Mouse (Mus musculus): ENCODE measurements around the gene Rxrg. TPM values are rescaled to one million over a fixed set of nuclear protein-coding genes. Genes with fewer than 3 reads are reported as not detected.

Rxrg gene
- polyA plus RNA-seq, 1 experiment = 11.7 TPM

GRCm38 (mm10) chr1:167638901-167639300, 40.7 kb downstream of the Rxrg start:
- no peak for DNase-seq (ENCODE audit: extremely low spot score in 1 of 2, low spot score in 1 of 2)

DNA sequence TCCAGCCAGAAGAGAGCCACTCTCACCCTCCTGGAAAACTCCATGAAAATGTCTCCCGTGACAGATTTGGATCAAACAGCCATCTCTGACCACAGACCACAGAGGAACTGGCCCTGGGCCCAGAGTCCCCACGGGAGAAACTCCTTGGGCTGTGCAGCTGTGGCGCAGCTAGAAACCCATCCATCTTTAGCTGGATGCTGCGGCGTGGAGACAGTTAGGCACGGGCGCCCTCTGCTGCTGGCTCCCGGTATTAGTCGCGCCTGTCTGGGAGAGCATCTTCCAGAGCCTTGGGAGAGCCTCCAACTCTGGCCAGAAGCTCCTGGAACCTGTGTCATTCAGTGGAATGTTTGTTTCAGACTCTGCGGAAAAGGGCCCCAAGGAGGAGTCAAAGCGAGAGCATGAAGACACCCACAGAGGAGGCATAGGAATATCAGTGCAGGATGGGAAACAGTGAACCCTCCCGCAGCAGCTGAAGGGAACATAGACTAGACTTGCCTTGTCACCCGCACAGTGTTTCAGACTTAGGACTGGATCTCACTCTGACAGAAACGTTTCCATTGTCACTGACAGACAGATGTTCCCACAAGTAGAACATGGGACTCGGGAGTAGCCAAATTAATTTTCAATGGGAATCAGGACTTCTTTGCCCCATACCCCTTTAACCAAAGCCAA, 46.8 kb downstream of the Rxrg start:
- DNase-seq (ENCODE audit: extremely low spot score in 1 of 2, low spot score in 1 of 2) = peak; percentile 53 to 96

GRCm38 (mm10) chr1:167648670-167649069, 50.5 kb downstream of the Rxrg start:
- no peak for DNase-seq (ENCODE audit: extremely low spot score in 1 of 2, low spot score in 1 of 2)

DNA sequence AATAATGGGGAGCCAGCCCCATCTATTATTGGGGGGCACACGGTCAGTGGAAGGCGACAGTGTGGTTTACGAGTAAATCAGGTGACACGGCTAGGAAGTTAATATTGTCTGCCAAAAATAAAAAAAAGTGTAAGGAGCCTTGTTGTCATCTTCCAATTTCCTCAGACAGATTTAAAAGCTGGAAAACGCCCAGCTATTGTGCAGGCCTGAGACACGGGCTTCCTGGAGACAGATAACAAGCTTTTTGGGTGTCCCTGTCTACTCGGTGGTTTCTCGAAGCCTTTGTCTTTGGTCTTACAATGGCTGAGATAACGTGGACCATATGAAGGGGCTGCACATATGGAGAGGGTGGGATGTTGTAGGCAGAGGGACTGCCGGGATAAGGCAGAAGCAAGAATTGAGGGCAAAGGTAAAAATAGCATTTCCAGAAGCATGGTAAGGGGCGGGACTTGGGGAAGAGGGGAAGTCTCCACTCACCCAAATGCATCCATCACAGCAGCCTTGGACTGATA, 51.0 kb downstream of the Rxrg start:
- no peak for DNase-seq (ENCODE audit: extremely low spot score in 1 of 2, low spot score in 1 of 2)

DNA sequence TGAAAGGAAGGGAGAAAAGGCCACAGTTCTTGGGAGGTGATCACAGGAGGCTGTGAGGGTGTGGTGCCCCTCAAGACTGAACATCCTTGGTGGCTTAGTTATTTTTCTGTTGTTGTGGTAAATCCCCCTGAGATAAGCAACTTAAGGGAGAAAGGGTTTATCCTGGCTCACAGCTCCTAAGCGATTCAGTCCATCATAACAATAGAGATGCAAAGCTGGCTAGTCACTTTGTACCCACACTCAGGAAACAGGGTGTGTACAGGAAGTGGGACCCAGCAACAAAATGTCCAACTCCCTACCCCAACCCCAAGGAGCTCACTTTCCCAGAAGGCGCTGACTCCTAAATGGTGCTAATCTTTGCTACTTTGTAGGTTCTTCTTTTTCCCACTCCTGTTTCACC, 54.2 kb downstream of the Rxrg start:
- no peak for DNase-seq (ENCODE audit: extremely low spot score in 1 of 2, low spot score in 1 of 2)

DNA sequence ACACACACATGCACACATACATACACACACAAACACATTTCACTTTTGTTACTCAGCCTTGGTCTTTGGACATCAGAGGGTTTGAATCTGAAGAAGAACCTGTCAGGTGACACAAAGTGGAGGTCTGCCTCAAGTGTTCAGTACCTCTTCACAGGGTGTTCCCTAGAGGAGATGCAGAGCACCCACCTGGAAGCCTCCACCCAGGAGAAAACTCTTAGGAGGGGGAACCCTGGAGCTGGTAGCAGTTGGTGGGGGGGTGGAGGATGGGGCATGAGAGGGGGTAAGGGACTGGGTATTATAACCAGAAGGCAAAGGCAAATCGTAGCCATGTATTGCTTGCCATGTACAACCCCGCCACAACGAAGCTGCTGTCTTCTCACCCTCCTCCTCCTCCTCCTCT, 60.9 kb downstream of the Rxrg start:
- DNase-seq (ENCODE audit: extremely low spot score in 1 of 2, low spot score in 1 of 2) = no peak

- DNase-seq (ENCODE audit: extremely low spot score in 1 of 2, low spot score in 1 of 2) = peak in 1 of 2 experiments; percentile 39
Measured at GRCm38 (mm10) chr1:167660521-167661101, 62.4 kb downstream of the Rxrg start.

DNA sequence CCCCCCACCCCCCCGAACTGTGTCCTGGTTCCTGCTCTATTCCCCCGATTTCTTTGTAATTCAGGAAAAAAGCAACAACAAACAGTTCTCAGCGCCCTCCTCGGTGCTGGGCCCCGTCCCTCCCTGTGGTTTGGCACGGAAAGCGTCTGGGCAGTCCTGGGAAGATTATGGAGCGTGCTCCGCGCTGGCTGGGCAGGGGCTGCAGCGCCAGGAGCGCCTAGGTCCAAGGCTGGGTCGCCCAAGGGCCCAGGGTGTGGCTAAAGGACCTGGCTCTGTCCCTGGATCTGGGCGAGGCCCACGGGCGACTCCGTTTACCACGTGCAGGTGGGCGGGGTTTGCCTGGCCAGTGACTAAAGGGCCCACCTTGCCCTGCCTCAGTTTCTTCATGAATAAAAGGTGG, 62.9 kb downstream of the Rxrg start:
- DNase-seq (ENCODE audit: extremely low spot score in 1 of 2, low spot score in 1 of 2) = no peak

GRCm38 (mm10) chr1:167663136-167663535, 65.0 kb downstream of the Rxrg start:
- DNase-seq (ENCODE audit: extremely low spot score in 1 of 2, low spot score in 1 of 2) = no peak

DNA sequence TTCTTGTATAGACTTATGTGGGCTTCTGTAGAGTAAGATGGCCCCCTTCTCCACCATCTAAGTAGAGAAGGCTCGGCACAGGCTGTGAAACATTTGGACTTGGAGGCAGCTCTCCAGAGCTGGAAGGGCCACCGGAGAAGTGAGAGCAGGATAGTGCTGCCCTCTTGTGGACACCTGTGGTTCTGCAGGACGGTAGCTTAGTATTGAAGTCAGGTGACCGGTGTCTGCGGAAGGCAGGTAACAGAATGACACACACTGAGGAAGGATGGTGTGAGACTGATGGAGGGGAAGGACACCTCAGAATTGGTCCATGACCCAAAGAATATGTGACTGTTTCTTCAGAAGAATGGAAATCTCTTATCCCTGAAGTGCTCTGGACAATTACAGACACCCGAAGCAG, 71.6 kb downstream of the Rxrg start:
- DNase-seq (ENCODE audit: extremely low spot score in 1 of 2, low spot score in 1 of 2) = peak; percentile 14 to 77

- DNase-seq (ENCODE audit: extremely low spot score in 1 of 2, low spot score in 1 of 2) = no peak
Measured at GRCm38 (mm10) chr1:167672433-167672987, 74.3 kb downstream of the Rxrg start.

DNA sequence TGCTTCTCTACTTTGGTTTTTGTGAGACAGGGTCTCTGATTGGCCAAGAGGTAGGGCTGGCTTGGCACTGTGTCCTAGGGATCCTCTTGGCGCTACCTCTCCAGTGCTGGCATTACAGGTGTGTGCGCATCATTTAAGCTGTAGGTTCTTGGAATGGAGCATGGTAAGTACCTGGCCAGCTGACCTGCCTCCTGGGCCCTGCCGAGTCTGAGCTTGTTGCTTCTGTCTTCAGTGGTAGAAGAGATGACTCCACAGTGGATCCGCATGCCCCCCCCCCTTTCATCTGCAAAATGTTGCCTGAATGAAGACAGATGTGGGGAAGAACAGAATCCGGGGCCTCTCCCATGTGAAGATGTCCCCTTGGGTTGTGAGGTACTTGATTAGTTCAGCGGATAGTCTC, 80.9 kb downstream of the Rxrg start:
- DNase-seq (ENCODE audit: extremely low spot score in 1 of 2, low spot score in 1 of 2) = no peak

GRCm38 (mm10) chr1:167688001-167688346, 89.8 kb downstream of the Rxrg start:
- no peak for DNase-seq (ENCODE audit: extremely low spot score in 1 of 2, low spot score in 1 of 2)

GRCm38 (mm10) chr1:167688347-167689231, 90.4 kb downstream of the Rxrg start:
- no peak for DNase-seq (ENCODE audit: extremely low spot score in 1 of 2, low spot score in 1 of 2)

- DNase-seq (ENCODE audit: extremely low spot score in 1 of 2, low spot score in 1 of 2) = no peak
Measured at GRCm38 (mm10) chr1:167689232-167689261, 90.9 kb downstream of the Rxrg start, which contains the start of gene Lmx1a. Gene Lmx1a, plus strand, starts transcription at chr1:167689237.

Other genes with a start within 250 kb of the Rxrg start
- gene Aldh9a1, start 248.4 kb upstream of the Rxrg start, polyA plus RNA-seq (2012; rRNA removed) = 37.4 and 42.1 TPM in 2 replicates
- gene Mgst3, start 204.5 kb upstream of the Rxrg start, polyA plus RNA-seq (2012; rRNA removed) = 261 and 283 TPM in 2 replicates
- not detected in 2 replicates for gene Lrrc52, start 131.6 kb upstream of the Rxrg start, polyA plus RNA-seq (2012; rRNA removed)
- not detected in 2 replicates for gene Lmx1a, start 90.9 kb downstream of the Rxrg start, polyA plus RNA-seq (2012; rRNA removed)